Mouse (Mus musculus): ENCODE results near the gene Gm8994. TPM values are rescaled to one million over a fixed set of nuclear protein-coding genes. Genes with fewer than 3 reads are reported as not detected.

Gene Gm8994
- total and polyA plus RNA-seq, 2 experiments from 2014 or later = not detected

- Histone ChIP-seq H3K9ac (replicated peaks; ENCODE audit: low read depth, low read length) (no peak overlapping the region), H3K36me3 (replicated peaks; ENCODE audit: control insufficient read depth, insufficient read depth, low read length) (no peaks in the 10 kb centered on the region), H3K27ac (ENCODE audit: low read depth) (no peak overlapping the region), H3K4me3 (ENCODE audit: low read depth, low read length) (no peak overlapping the region), H3K9me3 (replicated peaks; ENCODE audit: control insufficient read depth, low read length) (peaks cover 3% of the 10 kb centered on the region; the same call in 1 of the 2 replicates), H3K4me2 (ENCODE audit: low read depth, low read length) (no peak overlapping the region), H3K4me1 (ENCODE audit: control insufficient read depth, insufficient read depth) (no peaks in the 10 kb centered on the region), H3K27me3 (ENCODE audit: control insufficient read depth, insufficient read depth, low read length) (no peaks in the 10 kb centered on the region)
- DNase-seq (ENCODE audit: low spot score) (no peak), ATAC-seq (ENCODE audit: insufficient read depth, low read depth) (no peak)
- 58% methylated on average over 11 of the region's 11 CpGs for WGBS
- TF ChIP-seq EP300 (IDR thresholded peaks at IDR 0.05; ENCODE audit: low read depth) (no peak), CTCF (IDR thresholded peaks at IDR 0.05; ENCODE audit: low read depth) (no peak)
Measured at GRCm38 (mm10) chr6:136291951-136292714, 35.2 kb upstream of the Gm8994 start.

- H3K4me2 ChIP-seq (ENCODE audit: low read depth, low read length) = no peak overlapping the region
- H3K36me3 ChIP-seq (replicated peaks; ENCODE audit: control insufficient read depth, insufficient read depth, low read length) = no peaks in the 10 kb centered on the region
- H3K9me3 ChIP-seq (replicated peaks; ENCODE audit: control insufficient read depth, low read length) = peaks cover 3% of the 10 kb centered on the region; the same call in 1 of the 2 replicates
- H3K27me3 ChIP-seq (ENCODE audit: control insufficient read depth, insufficient read depth, low read length) = no peaks in the 10 kb centered on the region
- no peak overlapping the region for H3K27ac ChIP-seq (ENCODE audit: low read depth)
- no peak overlapping the region for H3K4me3 ChIP-seq (ENCODE audit: low read depth, low read length)
- no peak for ATAC-seq (ENCODE audit: insufficient read depth, low read depth)
- H3K4me1 ChIP-seq (ENCODE audit: control insufficient read depth, insufficient read depth) = no peaks in the 10 kb centered on the region
- 78% methylated on average over 6 of the region's 6 CpGs for WGBS
- no peak for DNase-seq (ENCODE audit: low spot score)
- TF ChIP-seq EP300 (IDR thresholded peaks at IDR 0.05; ENCODE audit: low read depth) (no peak), CTCF (IDR thresholded peaks at IDR 0.05; ENCODE audit: low read depth) (no peak)
- no peak overlapping the region for H3K9ac ChIP-seq (replicated peaks; ENCODE audit: low read depth, low read length)
Measured at GRCm38 (mm10) chr6:136293700-136294099, 33.6 kb upstream of the Gm8994 start.

GRCm38 (mm10) chr6:136295821-136296220 is 31.5 kb upstream of the Gm8994 start:
- Histone ChIP-seq H3K9me3 (replicated peaks; ENCODE audit: control insufficient read depth, low read length) (peaks cover 3% of the 10 kb centered on the region; the same call in 1 of the 2 replicates), H3K27ac (ENCODE audit: low read depth) (no peak overlapping the region), H3K4me3 (ENCODE audit: low read depth, low read length) (no peak overlapping the region), H3K4me1 (ENCODE audit: control insufficient read depth, insufficient read depth) (no peaks in the 10 kb centered on the region), H3K27me3 (ENCODE audit: control insufficient read depth, insufficient read depth, low read length) (no peaks in the 10 kb centered on the region), H3K36me3 (replicated peaks; ENCODE audit: control insufficient read depth, insufficient read depth, low read length) (no peaks in the 10 kb centered on the region), H3K4me2 (ENCODE audit: low read depth, low read length) (no peak overlapping the region), H3K9ac (replicated peaks; ENCODE audit: low read depth, low read length) (no peak overlapping the region)
- ATAC-seq (ENCODE audit: insufficient read depth, low read depth) = no peak
- no peak for TF ChIP-seq CTCF (IDR thresholded peaks at IDR 0.05; ENCODE audit: low read depth)
- no peak for TF ChIP-seq EP300 (IDR thresholded peaks at IDR 0.05; ENCODE audit: low read depth)
- no peak for DNase-seq (ENCODE audit: low spot score)
- 71% methylated on average over 4 of the region's 4 CpGs for WGBS

- no peak for ATAC-seq (ENCODE audit: insufficient read depth, low read depth)
- no peaks in the 10 kb centered on the region for H3K36me3 ChIP-seq (replicated peaks; ENCODE audit: control insufficient read depth, insufficient read depth, low read length)
- H3K4me3 ChIP-seq (ENCODE audit: low read depth, low read length) = no peak overlapping the region
- no peak for DNase-seq (ENCODE audit: low spot score)
- H3K9ac ChIP-seq (replicated peaks; ENCODE audit: low read depth, low read length) = no peak overlapping the region
- WGBS = 81% methylated on average over 2 of the region's 2 CpGs
- peaks cover 3% of the 10 kb centered on the region; the same call in 1 of the 2 replicates for H3K9me3 ChIP-seq (replicated peaks; ENCODE audit: control insufficient read depth, low read length)
- H3K4me2 ChIP-seq (ENCODE audit: low read depth, low read length) = no peak overlapping the region
- no peak overlapping the region for H3K27ac ChIP-seq (ENCODE audit: low read depth)
- TF ChIP-seq CTCF (IDR thresholded peaks at IDR 0.05; ENCODE audit: low read depth) (no peak), EP300 (IDR thresholded peaks at IDR 0.05; ENCODE audit: low read depth) (no peak)
- no peaks in the 10 kb centered on the region for H3K27me3 ChIP-seq (ENCODE audit: control insufficient read depth, insufficient read depth, low read length)
- H3K4me1 ChIP-seq (ENCODE audit: control insufficient read depth, insufficient read depth) = no peaks in the 10 kb centered on the region
Measured at GRCm38 (mm10) chr6:136296251-136296650, 31.1 kb upstream of the Gm8994 start.

- DNase-seq (ENCODE audit: low spot score) = no peak
- H3K36me3 ChIP-seq (replicated peaks; ENCODE audit: control insufficient read depth, insufficient read depth, low read length) = no peaks in the 10 kb centered on the region
- H3K4me2 ChIP-seq (ENCODE audit: low read depth, low read length) = no peak overlapping the region
- no peaks in the 10 kb centered on the region for H3K27me3 ChIP-seq (ENCODE audit: control insufficient read depth, insufficient read depth, low read length)
- H3K9ac ChIP-seq (replicated peaks; ENCODE audit: low read depth, low read length) = no peak overlapping the region
- no peak overlapping the region for H3K4me3 ChIP-seq (ENCODE audit: low read depth, low read length)
- no peak for ATAC-seq (ENCODE audit: insufficient read depth, low read depth)
- no peaks in the 10 kb centered on the region for H3K9me3 ChIP-seq (replicated peaks; ENCODE audit: control insufficient read depth, low read length)
- H3K27ac ChIP-seq (ENCODE audit: low read depth) = no peak overlapping the region
- TF ChIP-seq EP300 (IDR thresholded peaks at IDR 0.05; ENCODE audit: low read depth) (no peak), CTCF (IDR thresholded peaks at IDR 0.05; ENCODE audit: low read depth) (no peak)
- H3K4me1 ChIP-seq (ENCODE audit: control insufficient read depth, insufficient read depth) = no peaks in the 10 kb centered on the region
Measured at GRCm38 (mm10) chr6:136303514-136303913, 23.8 kb upstream of the Gm8994 start.
